Mouse (Mus musculus) cerebellum, adult 8-10 months (tissue): Measurements from ENCODE around the gene Sema4b.

Experiments
- DNase-seq: peaks from one replicate; pipeline ENCODE4 v3.0.0; 2022

Sema4b gene

GRCm38 (mm10) chr7:80186531-80187296, at the start of gene Sema4b:
Gene Sema4b, plus strand, starts transcription at chr7:80186841.
- peak; percentile 77 for DNase-seq

- no peak for DNase-seq
Observed at GRCm38 (mm10) chr7:80138375-80138774, 48.3 kb upstream of the Sema4b start.

- peak; percentile 57 for DNase-seq
Observed at GRCm38 (mm10) chr7:80140815-80141214, 45.8 kb upstream of the Sema4b start.

GRCm38 (mm10) chr7:80143331-80144273, 43.0 kb upstream of the Sema4b start:
- DNase-seq, result peak; percentile 24

- no peak for DNase-seq
Observed at GRCm38 (mm10) chr7:80144695-80145094, 41.9 kb upstream of the Sema4b start.

- no peak for DNase-seq
Observed at GRCm38 (mm10) chr7:80146077-80146476, 40.6 kb upstream of the Sema4b start.

- DNase-seq, result no peak
Observed at GRCm38 (mm10) chr7:80149356-80149755, 37.3 kb upstream of the Sema4b start.

- DNase-seq, result no peak
Observed at GRCm38 (mm10) chr7:80152152-80152551, 34.5 kb upstream of the Sema4b start.

GRCm38 (mm10) chr7:80152756-80153155, 33.9 kb upstream of the Sema4b start:
- no peak for DNase-seq

GRCm38 (mm10) chr7:80154689-80155088, 32.0 kb upstream of the Sema4b start:
- DNase-seq, result no peak

- DNase-seq, result no peak
Observed at GRCm38 (mm10) chr7:80156711-80157227, 29.9 kb upstream of the Sema4b start.

GRCm38 (mm10) chr7:80158496-80159268, 28.0 kb upstream of the Sema4b start:
- no peak for DNase-seq

GRCm38 (mm10) chr7:80160293-80160944, 26.2 kb upstream of the Sema4b start:
- no peak for DNase-seq

GRCm38 (mm10) chr7:80160945-80161306, 25.7 kb upstream of the Sema4b start:
- DNase-seq, result no peak

GRCm38 (mm10) chr7:80165432-80165831, 21.2 kb upstream of the Sema4b start:
- no peak for DNase-seq

- DNase-seq, result no peak
Observed at GRCm38 (mm10) chr7:80166740-80167139, 19.9 kb upstream of the Sema4b start.

GRCm38 (mm10) chr7:80169847-80170246, 16.8 kb upstream of the Sema4b start:
- DNase-seq, result no peak

GRCm38 (mm10) chr7:80171345-80171744, 15.3 kb upstream of the Sema4b start:
- DNase-seq, result no peak

- no peak for DNase-seq
Observed at GRCm38 (mm10) chr7:80172069-80172956, 14.3 kb upstream of the Sema4b start.

GRCm38 (mm10) chr7:80176159-80176558, 10.5 kb upstream of the Sema4b start:
- DNase-seq, result no peak

GRCm38 (mm10) chr7:80177438-80177837, 9.2 kb upstream of the Sema4b start:
- DNase-seq, result no peak
